Mouse (Mus musculus) gastrocnemius, postnatal 36 days (tissue): ENCODE data around the gene Hecw2. TPM values are rescaled to one million over a fixed set of nuclear protein-coding genes. Genes with fewer than 3 reads are reported as not detected.

Experiments
- DNase-seq, 2 experiments: peaks; one replicate each; pipeline ENCODE4 v3.0.0; 2022
- intact Hi-C: fragments of 180-260 bp; cut with DNase I; formaldehyde crosslinking; loops from one replicate; pipeline ENCODE4 v1.15.1; 2025
- total RNA-seq, 2 experiments: library from RNA; stranded (reverse); gene quantifications; 2 replicates each; pipeline ENCODE4 v1.2.3; 2021

Hecw2 gene
- total RNA-seq, 2 experiments from 2014 or later, result 3.1 to 5.2 TPM

GRCm38 (mm10) chr1:53844914-53845612, 349.9 kb downstream of the Hecw2 start:
- DNase-seq, result no peak
- intact Hi-C loops, result no loop called here

GRCm38 (mm10) chr1:53844122-53844913, 350.6 kb downstream of the Hecw2 start:
- intact Hi-C loops, result no loop called here
- DNase-seq, result no peak

DNA sequence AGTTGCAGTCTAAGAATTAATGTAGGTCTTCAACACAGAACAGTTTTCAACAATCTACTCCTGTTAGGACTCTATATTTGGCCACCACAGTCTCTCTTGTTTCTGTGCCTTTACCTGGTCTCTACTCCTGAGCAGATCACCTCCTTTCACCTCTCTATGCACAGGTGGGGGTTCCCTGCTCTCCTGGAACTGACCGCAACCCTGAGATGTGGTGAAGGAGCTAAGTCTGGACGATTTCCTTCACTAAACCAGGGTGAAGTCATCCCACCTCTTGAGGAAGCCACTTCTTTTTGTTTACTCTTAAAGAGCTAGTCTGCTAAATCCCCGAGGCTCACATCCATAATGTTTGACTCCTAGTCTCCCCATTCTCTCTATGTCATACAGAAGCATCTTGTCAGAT, 351.9 kb downstream of the Hecw2 start:
- DNase-seq, result no peak
- intact Hi-C loops, result no loop called here

DNA sequence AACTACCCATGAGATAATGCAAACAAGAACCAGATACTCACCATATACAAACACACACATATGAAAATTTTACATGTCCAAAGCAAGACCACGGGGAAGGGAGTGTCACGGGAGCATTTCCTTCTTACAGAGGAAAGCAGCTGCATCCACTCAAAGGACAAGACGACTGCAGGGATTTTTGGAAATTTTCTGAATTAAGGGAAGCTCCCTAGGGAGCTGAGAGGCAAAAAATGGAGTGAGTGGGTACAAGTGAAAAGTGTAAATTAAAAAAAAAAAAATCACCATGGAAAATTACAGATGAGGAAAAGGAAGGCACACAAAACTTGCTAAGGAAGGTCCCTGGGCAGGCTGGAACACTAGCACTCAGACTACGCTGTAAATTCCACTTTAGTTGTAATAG, 353.9 kb downstream of the Hecw2 start:
- intact Hi-C loops, result no loop called here
- DNase-seq, result no peak

GRCm38 (mm10) chr1:53839392-53839791, 355.6 kb downstream of the Hecw2 start:
- no peak for DNase-seq
- intact Hi-C loops, result no loop called here

DNA sequence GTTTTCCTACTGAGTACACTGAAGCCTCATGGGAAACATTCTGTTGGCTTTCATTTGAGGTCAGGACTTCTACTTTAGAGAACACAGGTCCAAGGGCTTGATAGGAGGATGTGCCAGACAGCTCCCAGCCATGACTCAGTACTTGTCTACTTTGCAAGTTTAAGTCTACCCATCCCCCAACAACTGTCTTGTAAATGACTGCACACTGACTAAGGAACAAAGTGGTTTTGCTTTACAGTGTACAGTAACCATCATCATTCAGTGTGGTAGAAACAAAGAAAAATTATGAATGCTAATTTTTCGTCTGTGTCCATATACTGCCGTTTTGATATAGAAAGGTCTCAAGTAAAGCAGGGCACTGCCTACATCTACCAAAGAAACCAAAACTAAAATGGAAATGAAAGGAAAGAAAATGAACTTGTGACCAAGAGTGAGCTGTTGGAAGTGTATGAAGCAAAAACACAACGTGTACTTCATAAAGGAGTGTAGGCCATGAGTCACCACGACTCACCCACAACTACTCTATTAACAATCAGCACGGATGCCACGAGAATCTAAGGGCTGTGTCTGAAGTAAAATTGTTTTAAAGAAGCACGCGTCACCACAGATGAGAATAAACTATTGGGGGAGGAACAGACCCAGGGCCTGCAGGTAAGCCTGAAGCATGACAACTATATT, 356.6 kb downstream of the Hecw2 start:
- intact Hi-C loops, result no loop called here
- no peak for DNase-seq

GRCm38 (mm10) chr1:53830286-53830685, 364.7 kb downstream of the Hecw2 start:
- no peak for DNase-seq
- intact Hi-C loops, result no loop called here

- intact Hi-C loops, result no loop called here
- DNase-seq, result no peak
Measured at GRCm38 (mm10) chr1:53829089-53829488, 365.9 kb downstream of the Hecw2 start.

DNA sequence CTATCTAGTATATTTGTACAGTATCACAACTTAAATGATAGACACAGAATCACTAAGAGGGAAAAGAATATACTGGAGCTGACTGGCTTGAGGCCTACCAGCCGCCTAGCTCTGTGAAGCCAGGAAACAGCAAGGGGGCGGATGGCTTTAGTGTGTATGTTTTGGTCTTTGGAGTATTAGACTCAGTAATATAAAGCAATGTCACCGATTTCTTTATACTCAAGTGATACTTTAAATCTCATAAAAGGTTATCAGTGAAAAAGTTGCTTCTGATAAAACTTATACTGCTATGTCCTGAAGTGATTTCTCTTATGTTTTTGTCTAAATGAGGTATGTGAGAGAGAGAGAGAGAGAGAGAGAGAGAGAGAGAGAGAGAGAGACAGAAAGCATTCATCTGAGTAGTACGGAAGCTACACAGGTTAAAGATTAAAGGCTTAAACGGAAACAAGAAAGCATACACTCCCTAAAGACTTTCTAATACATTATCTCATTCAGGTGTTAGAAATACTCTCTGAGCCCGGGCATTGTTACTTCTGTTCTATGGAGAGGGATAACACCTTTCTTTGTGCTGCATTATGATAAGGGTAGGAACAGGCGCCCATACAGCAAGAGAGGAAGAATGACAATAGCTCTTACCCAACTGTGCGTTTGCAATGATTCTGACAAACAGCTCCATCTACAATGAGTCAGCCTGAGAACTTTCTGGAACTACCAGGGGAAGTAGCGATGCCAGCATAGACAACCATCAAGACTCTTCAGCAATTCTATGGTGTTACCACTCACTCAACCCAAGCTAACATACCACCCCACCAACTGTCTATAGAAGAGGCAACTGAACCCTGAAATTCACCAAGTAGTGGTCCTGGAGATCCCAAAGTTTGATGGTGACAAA, 370.3 kb downstream of the Hecw2 start:
- intact Hi-C loops, result no loop called here
- DNase-seq, result no peak

DNA sequence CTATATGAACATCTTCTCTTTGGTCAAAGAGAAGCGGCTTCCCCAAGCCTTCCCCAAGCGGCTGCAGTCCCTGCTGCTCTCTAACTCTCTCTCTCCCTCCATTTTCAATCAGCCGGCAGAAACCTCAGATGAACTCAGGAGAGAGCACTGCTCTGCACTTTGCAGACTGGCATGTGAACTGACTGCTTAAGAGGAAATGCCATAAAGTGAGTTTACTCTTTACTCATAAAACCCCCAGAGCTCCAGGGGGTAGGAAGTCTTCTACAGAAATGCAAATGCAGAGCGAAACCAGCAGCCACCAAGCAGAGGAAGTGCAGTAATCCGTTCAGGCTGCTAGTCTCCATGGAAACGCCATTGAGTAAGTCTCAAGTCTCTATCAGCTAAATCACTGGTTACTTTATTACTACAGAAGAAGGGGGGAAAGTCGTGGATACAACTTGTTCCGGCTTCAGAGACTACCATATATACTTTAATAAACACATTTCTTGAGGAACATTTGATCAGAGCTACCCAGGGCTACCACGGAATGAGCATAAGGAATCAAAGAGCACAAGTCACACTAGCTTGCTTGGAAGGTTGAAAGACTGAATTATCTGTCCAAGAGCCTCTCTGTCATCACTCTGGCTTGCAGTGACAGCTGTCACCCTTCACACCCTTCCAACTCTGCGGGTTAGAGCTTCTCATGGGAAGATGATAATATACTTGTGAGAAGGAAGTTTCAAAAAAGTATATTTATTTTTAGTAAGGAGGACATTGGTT, 371.1 kb downstream of the Hecw2 start:
- intact Hi-C loops, result no loop called here
- no peak for DNase-seq

DNA sequence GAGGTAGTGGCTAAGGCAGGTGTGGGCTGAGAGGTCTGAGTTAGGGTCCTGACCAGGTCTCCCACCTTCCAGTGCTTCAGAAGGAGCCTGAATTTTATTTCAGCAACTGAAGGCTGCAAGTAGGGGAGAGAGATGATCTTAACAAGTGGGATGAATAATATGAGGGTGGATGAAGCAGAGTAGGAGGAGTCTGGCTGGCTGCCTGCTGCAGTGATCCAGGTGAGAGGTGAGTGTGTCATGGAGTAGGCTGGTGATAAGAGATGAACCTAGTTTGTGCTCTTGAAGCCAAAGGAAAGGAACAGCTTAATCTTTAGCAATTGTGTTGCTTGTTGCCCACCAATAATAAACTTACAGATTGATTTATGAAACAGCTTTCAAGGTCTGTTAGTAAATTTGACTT, 373.0 kb downstream of the Hecw2 start:
- intact Hi-C loops, result no loop called here
- no peak for DNase-seq

GRCm38 (mm10) chr1:53820041-53820632, 374.8 kb downstream of the Hecw2 start:
- intact Hi-C loops, result no loop called here
- no peak for DNase-seq

DNA sequence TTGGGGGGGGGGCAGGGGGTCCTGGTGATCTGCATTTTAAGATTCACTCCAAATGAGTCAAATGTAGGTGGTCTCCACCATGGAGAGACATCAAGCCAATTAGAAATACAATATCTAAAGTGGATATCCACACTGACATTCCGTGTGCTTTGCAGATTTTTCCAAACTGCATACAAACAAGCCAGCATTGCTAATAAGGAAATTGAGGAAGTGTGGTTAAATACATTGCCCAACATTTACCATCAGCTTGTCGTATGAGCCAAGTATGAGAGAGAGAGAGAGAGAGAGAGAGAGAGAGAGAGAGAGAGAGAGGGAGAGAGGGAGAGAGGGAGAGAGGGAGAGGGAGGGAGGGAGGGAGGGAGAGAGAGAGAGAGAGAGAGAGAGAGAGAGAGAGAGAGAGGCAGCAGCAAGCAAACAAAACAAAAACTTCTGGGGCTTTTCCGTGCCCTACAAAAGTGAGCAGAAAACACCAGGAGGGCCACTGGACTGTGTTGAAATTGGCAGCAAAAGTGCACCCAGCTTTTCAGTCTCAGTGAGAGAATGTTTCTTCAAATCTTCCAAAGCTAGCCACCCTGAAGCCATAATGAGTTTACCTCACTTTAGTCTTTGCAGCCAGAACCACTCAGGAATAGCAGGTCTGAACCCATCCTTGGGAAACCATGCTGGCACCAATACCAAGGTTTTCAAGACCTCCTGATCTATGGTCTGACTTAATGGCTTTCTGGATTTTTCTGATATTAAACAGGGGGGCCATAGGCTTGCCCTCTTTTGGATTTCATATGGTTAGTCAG, 376.7 kb downstream of the Hecw2 start:
- no peak for DNase-seq
- intact Hi-C loops, result no loop called here

- DNase-seq, result no peak
- intact Hi-C loops, result no loop called here
Measured at GRCm38 (mm10) chr1:53816353-53816752, 378.6 kb downstream of the Hecw2 start.

DNA sequence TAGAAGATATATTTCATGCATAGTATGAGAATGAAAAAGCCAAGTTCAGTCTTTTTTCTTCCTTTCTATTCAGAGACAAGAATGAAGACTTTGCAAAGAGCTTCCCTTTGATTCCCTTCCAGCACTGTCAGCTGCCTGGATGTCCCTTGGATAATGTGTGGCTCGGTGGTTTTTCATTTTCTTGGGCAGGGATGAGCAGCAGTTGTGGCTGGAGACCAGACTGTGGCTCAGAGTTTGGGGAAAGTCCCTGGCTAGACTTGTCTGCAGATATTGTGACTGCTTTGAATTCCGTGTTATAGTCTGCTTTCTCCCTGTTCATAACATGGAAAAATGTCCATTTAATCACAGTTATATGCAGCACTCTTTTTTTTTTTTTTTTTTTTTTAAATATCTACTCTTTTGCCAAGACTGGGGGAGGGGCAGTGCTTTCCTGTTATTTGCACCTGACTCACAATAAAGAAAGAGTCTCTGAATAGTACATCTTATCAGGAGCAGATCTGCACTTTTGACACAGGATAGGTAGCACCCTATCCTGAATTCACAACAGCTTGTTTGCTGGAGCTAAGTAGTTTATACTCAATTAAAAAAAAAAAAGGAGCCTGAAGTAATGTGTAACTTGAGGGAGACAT, 380.8 kb downstream of the Hecw2 start:
- intact Hi-C loops, result no loop called here
- no peak for DNase-seq

GRCm38 (mm10) chr1:53811919-53812318, 383.0 kb downstream of the Hecw2 start:
- no peak for DNase-seq
- intact Hi-C loops, result no loop called here

- DNase-seq, result no peak
- intact Hi-C loops, result no loop called here
Measured at GRCm38 (mm10) chr1:53808229-53808628, 386.7 kb downstream of the Hecw2 start.

DNA sequence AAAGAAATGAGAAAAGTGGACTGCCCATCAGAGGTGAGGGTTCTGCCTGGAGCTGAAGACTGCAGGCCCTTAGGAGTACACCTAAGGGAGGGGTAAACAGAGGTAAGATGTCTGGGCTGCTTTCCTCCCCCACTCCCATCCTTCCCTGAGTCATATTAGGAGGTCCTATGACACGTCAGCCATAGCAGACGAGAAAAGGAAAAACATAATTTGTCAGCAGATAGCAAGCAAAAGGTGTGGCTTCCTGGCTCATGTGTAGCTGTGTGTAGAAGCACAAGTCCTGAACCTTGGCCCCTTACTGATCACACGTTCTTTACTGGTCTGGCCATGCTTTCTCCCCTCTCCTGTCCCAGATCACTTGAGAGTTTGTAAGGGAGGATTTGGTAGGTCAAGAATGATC, 397.2 kb downstream of the Hecw2 start:
- DNase-seq, result no peak
- intact Hi-C loops, result no loop called here
